Mouse (Mus musculus) ES-Bruce4 (cell line): ENCODE results near the gene Sncb. TPM values are rescaled to one million over a fixed set of nuclear protein-coding genes. Genes with fewer than 3 reads are reported as not detected.

ENCODE experiments used
- H3K27ac ChIP-seq: 2 replicates; pipeline ENCODE4 v1.5.1; 2012; ENCODE audit warnings: low read length, inconsistent platforms; ENCODE audit not compliant: insufficient read depth
- H3K27me3 ChIP-seq: 2 replicates; pipeline ENCODE4 v1.6.1; 2012; ENCODE audit warnings: mild to moderate bottlenecking, low read length, inconsistent platforms; ENCODE audit not compliant: control insufficient read depth, poor library complexity, insufficient read depth, severe bottlenecking
- H3K36me3 ChIP-seq: 2 replicates; pipeline ENCODE4 v1.6.1; 2012; ENCODE audit warnings: inconsistent platforms, mild to moderate bottlenecking, low read length, moderate library complexity; ENCODE audit not compliant: control insufficient read depth, poor library complexity, insufficient read depth, severe bottlenecking
- H3K4me1 ChIP-seq: one replicate; pipeline ENCODE4 v1.8.1; 2011; ENCODE audit warnings: low read length; ENCODE audit not compliant: control insufficient read depth, insufficient read depth
- H3K4me3 ChIP-seq: 2 replicates; pipeline ENCODE4 v1.5.1; 2011; ENCODE audit warnings: low read depth, mild to moderate bottlenecking, low read length
- H3K9ac ChIP-seq: 2 replicates; pipeline ENCODE4 v1.6.1; 2012; ENCODE audit warnings: low read depth, mild to moderate bottlenecking, inconsistent platforms; ENCODE audit not compliant: poor library complexity, severe bottlenecking
- H3K9me3 ChIP-seq: replicated peaks from 2 replicates; pipeline ENCODE4 v1.6.1; 2012; ENCODE audit warnings: mild to moderate bottlenecking, low read length, inconsistent platforms; ENCODE audit not compliant: control insufficient read depth, poor library complexity, insufficient read depth, severe bottlenecking
- CTCF ChIP-seq: IDR thresholded peaks from one replicate; pipeline ENCODE4 v1.8.1; 2011; ENCODE audit warnings: low read depth, low read length
- EP300 ChIP-seq: IDR thresholded peaks from 2 replicates; pipeline ENCODE4 v1.6.1; 2011; ENCODE audit warnings: low read depth, low read length; ENCODE audit not compliant: insufficient read depth
- POLR2A ChIP-seq: IDR thresholded peaks from one replicate; pipeline ENCODE4 v1.8.1; 2011; ENCODE audit warnings: low read length; ENCODE audit not compliant: insufficient read depth
- polyA plus RNA-seq: library from polyadenylated mRNA; stranded (reverse); fragments of >200 nt; gene quantifications from 2 replicates; pipeline ENCODE4 v1.2.4, GENCODE M21; 2011; ENCODE audit warnings: low read depth; ENCODE audit not compliant: missing spikeins, insufficient read depth, insufficient read length

Gene Sncb
- polyA plus RNA-seq, 1 experiment = 2.8 TPM

- TF ChIP-seq POLR2A (no peak), CTCF (no peak), EP300 (no peak)
- Histone ChIP-seq H3K9ac (no peak overlapping the region), H3K9me3 (no peaks in the 10 kb centered on the region), H3K4me3 (no peak overlapping the region), H3K27ac (no peak overlapping the region), H3K36me3 (no peaks in the 10 kb centered on the region), H3K27me3 (peaks cover 3% of the 10 kb centered on the region), H3K4me1 (no peaks in the 10 kb centered on the region)
These were observed 19.5 kb downstream of the Sncb start for GRCm38 (mm10) chr13:54746896-54747295.

GRCm38 (mm10) chr13:54746110-54746509 is 20.3 kb downstream of the Sncb start:
- no peaks in the 10 kb centered on the region for H3K36me3 ChIP-seq
- no peak for TF ChIP-seq CTCF
- no peak for TF ChIP-seq POLR2A
- TF ChIP-seq EP300 = no peak
- H3K4me3 ChIP-seq = no peak overlapping the region
- H3K27me3 ChIP-seq = peaks cover 3% of the 10 kb centered on the region
- no peaks in the 10 kb centered on the region for H3K4me1 ChIP-seq
- H3K9ac ChIP-seq = no peak overlapping the region
- H3K9me3 ChIP-seq = no peaks in the 10 kb centered on the region
- H3K27ac ChIP-seq = no peak overlapping the region

GRCm38 (mm10) chr13:54738213-54738601 is 28.2 kb downstream of the Sncb start:
- H3K9me3 ChIP-seq = no peaks in the 10 kb centered on the region
- no peaks in the 10 kb centered on the region for H3K36me3 ChIP-seq
- no peaks in the 10 kb centered on the region for H3K4me1 ChIP-seq
- TF ChIP-seq POLR2A = no peak
- TF ChIP-seq CTCF = peak; percentile 5
- no peak for TF ChIP-seq EP300
- H3K27me3 ChIP-seq = peaks cover 6% of the 10 kb centered on the region
- H3K9ac ChIP-seq = peak overlapping the region; percentile 64
- H3K4me3 ChIP-seq = peak overlapping the region; percentile 77
- H3K27ac ChIP-seq = no peak overlapping the region

- Histone ChIP-seq H3K27me3 (peaks cover 6% of the 10 kb centered on the region), H3K4me3 (peak overlapping the region; percentile 77), H3K9ac (peak overlapping the region; percentile 64), H3K4me1 (no peaks in the 10 kb centered on the region), H3K36me3 (no peaks in the 10 kb centered on the region), H3K9me3 (no peaks in the 10 kb centered on the region), H3K27ac (no peak overlapping the region)
- peak; percentile 4 for TF ChIP-seq CTCF
- TF ChIP-seq EP300 = no peak
- no peak for TF ChIP-seq POLR2A
These were observed 28.7 kb downstream of the Sncb start for GRCm38 (mm10) chr13:54737488-54738212.

GRCm38 (mm10) chr13:54736931-54737330 is 29.5 kb downstream of the Sncb start:
- Histone ChIP-seq H3K27ac (no peak overlapping the region), H3K4me3 (no peak overlapping the region), H3K9me3 (no peaks in the 10 kb centered on the region), H3K27me3 (peaks cover 6% of the 10 kb centered on the region), H3K9ac (peak overlapping the region; percentile 64; the same call in 1 of the 2 replicates), H3K4me1 (no peaks in the 10 kb centered on the region), H3K36me3 (no peaks in the 10 kb centered on the region)
- TF ChIP-seq CTCF (no peak), EP300 (no peak), POLR2A (no peak)

- H3K4me1 ChIP-seq = no peaks in the 10 kb centered on the region
- no peaks in the 10 kb centered on the region for H3K27me3 ChIP-seq
- no peaks in the 10 kb centered on the region for H3K36me3 ChIP-seq
- H3K9ac ChIP-seq = no peak overlapping the region
- H3K4me3 ChIP-seq = no peak overlapping the region
- TF ChIP-seq POLR2A = no peak
- no peak for TF ChIP-seq EP300
- no peak for TF ChIP-seq CTCF
- H3K9me3 ChIP-seq = no peaks in the 10 kb centered on the region; the same call in 1 of the 2 replicates
- no peak overlapping the region for H3K27ac ChIP-seq
These were observed 40.3 kb downstream of the Sncb start for GRCm38 (mm10) chr13:54726131-54726530.
